Comparison of ENCODE assay signal across 8 mouse cellular contexts in the genomic region with DNA sequence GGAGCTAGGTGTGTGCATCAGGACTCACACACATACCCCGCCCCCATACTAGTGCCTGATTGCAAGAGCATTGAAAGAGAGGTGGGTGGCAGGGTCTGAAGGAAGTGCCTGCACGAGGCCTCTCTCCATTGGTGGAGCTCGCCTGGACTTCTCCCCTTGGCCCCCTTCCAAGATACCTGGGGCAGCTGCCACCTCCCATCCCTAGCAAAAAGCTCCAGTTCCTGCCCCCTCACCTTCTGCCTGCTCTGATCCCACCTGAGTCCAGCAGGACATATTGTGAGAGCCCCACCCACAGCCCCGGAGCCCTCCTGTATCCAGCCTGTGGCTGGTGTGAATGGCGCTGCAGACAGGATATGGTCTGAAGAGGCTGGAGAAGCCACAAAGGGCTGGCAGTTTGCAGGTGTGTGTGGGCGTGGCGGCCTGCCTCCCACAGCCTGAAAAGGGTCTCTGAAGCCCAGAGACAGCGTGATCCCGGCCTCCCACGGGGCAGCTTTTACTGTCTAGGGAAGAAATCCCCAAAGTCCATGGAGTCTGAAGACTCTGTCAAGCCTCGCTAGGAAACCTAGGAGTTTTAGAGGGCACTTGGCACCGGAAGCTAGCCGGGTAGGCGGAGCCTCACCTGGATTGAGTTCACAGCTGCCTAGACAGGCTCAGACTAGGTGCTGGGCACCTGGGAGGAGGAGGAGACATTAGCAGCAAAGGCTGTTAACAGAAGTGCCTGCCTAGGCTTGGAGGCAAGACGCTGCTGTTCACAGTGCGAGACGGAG. TPM values are rescaled to one million over a fixed set of nuclear protein-coding genes. Genes with fewer than 3 reads are reported as not detected.
A peak's percentile ranks its signal among the peaks of the same experiment; 100 is the strongest.
DNase-seq lines count a peak whose midpoint lies in the region; ATAC-seq and TF ChIP-seq lines count a peak whose summit lies in the region.

No protein-coding gene starts in this region.

- H3K9ac ChIP-seq in heart, postnatal 0 days (replicated peaks; ENCODE audit: low read depth, low read length) = 0 out of 2 replicates have a peak overlapping the region, but pooled peaks have one; percentile 29
- H3K9ac ChIP-seq in forebrain, postnatal 0 days = 0 out of 2 replicates have a peak overlapping the region, but pooled peaks have one; percentile 1
- H3K9ac ChIP-seq in limb, embryonic 11.5 days (ENCODE audit: low read length) = no peak overlapping the region
- peak overlapping the region; percentile 29; the same call in 1 of the 2 replicates for H3K9ac ChIP-seq in midbrain, embryonic 13.5 days (replicated peaks)

- H3K4me1 ChIP-seq in heart, postnatal 0 days (ENCODE audit: control insufficient read depth, insufficient read depth) = peaks cover 16% of the 10 kb centered on the region; the same call in 1 of the 2 replicates
- H3K4me1 ChIP-seq in forebrain, postnatal 0 days (ENCODE audit: insufficient read depth) = peaks cover 9% of the 10 kb centered on the region
- H3K4me1 ChIP-seq in limb, embryonic 11.5 days (ENCODE audit: control insufficient read depth, insufficient read depth, low read length) = peaks cover 14% of the 10 kb centered on the region
- H3K4me1 ChIP-seq in midbrain, embryonic 13.5 days (replicated peaks) = peaks cover 37% of the 10 kb centered on the region

- H3K9me3 ChIP-seq in heart, postnatal 0 days (replicated peaks; ENCODE audit: control insufficient read depth, low read length) = no peaks in the 10 kb centered on the region
- no peaks in the 10 kb centered on the region for H3K9me3 ChIP-seq in forebrain, postnatal 0 days (ENCODE audit: low read length)
- no peaks in the 10 kb centered on the region for H3K9me3 ChIP-seq in limb, embryonic 11.5 days (ENCODE audit: control insufficient read depth, low read length)
- H3K9me3 ChIP-seq in midbrain, embryonic 13.5 days = no peaks in the 10 kb centered on the region

- WGBS in heart, postnatal 0 days = 23% methylated on average over 17 of the region's 17 CpGs
- WGBS in forebrain, postnatal 0 days = 29% methylated on average over 17 of the region's 17 CpGs
- 11% methylated on average over 17 of the region's 17 CpGs for WGBS in limb, embryonic 11.5 days
- 22% methylated on average over 17 of the region's 17 CpGs for WGBS in midbrain, embryonic 13.5 days

- H3K4me3 ChIP-seq in heart, postnatal 0 days (ENCODE audit: low read depth, low read length) = peak overlapping the region; percentile 13; the same call in 1 of the 2 replicates
- no peak overlapping the region; the same call in 1 of the 2 replicates for H3K4me3 ChIP-seq in forebrain, postnatal 0 days (ENCODE audit: low read depth, low read length)
- peak overlapping the region; percentile 14; the same call in 1 of the 2 replicates for H3K4me3 ChIP-seq in limb, embryonic 11.5 days (ENCODE audit: low read depth, low read length)
- H3K4me3 ChIP-seq in midbrain, embryonic 13.5 days (replicated peaks) = no peak overlapping the region

- H3K27ac ChIP-seq in heart, postnatal 0 days (ENCODE audit: low read depth) = no peak overlapping the region
- no peak overlapping the region for H3K27ac ChIP-seq in forebrain, postnatal 0 days (ENCODE audit: low read depth, low read length)
- no peak overlapping the region for H3K27ac ChIP-seq in limb, embryonic 11.5 days (replicated peaks; ENCODE audit: low read depth, low read length)
- H3K27ac ChIP-seq in midbrain, embryonic 13.5 days = no peak overlapping the region

- H3K4me2 ChIP-seq in heart, postnatal 0 days (ENCODE audit: low read depth, low read length) = peak overlapping the region; percentile 54; the same call in 1 of the 2 replicates
- peak overlapping the region; percentile 23; the same call in 1 of the 2 replicates for H3K4me2 ChIP-seq in forebrain, postnatal 0 days (ENCODE audit: low read depth)
- peak overlapping the region; percentile 42 for H3K4me2 ChIP-seq in limb, embryonic 11.5 days (ENCODE audit: low read depth, severe bottlenecking)
- H3K4me2 ChIP-seq in midbrain, embryonic 13.5 days (replicated peaks) = peak overlapping the region; percentile 28

- H3K36me3 ChIP-seq in heart, postnatal 0 days (replicated peaks; ENCODE audit: control insufficient read depth, insufficient read depth, low read length) = no peaks in the 10 kb centered on the region
- no peaks in the 10 kb centered on the region for H3K36me3 ChIP-seq in forebrain, postnatal 0 days (ENCODE audit: insufficient read depth)
- no peaks in the 10 kb centered on the region for H3K36me3 ChIP-seq in limb, embryonic 11.5 days (ENCODE audit: control insufficient read depth, insufficient read depth, low read length)
- no peaks in the 10 kb centered on the region for H3K36me3 ChIP-seq in midbrain, embryonic 13.5 days

- DNase-seq in heart, postnatal 0 days (ENCODE audit: low spot score) = no peak
- DNase-seq in heart, postnatal 4 days = no peak
- no peak for DNase-seq in forebrain, postnatal 0 days
- no peak for DNase-seq in limb, embryonic 11.5 days (ENCODE audit: low spot score)
- no peak for DNase-seq in natural killer cell, adult 2 months (ENCODE audit: low spot score in 2 of 2)
- no peak for DNase-seq in layer of hippocampus, adult 9-11 months
- no peak for DNase-seq in adrenal gland, adult 18-20 months (ENCODE audit: low spot score in 2 of 2)

- no peak for TF ChIP-seq CTCF in heart, postnatal 0 days (IDR thresholded peaks at IDR 0.05; ENCODE audit: low read depth)
- TF ChIP-seq CTCF in forebrain, postnatal 0 days (IDR thresholded peaks at IDR 0.05; ENCODE audit: low read depth) = no peak

- no peak for ATAC-seq in heart, postnatal 0 days (ENCODE audit: insufficient read depth, low read depth)
- no peak for ATAC-seq in forebrain, postnatal 0 days
- ATAC-seq in limb, embryonic 11.5 days (ENCODE audit: insufficient number of reproducible peaks, low FRiP score, low TSS enrichment, low read depth) = no peak
- ATAC-seq in midbrain, embryonic 13.5 days = no peak

- no peaks in the 10 kb centered on the region for H3K27me3 ChIP-seq in heart, postnatal 0 days (ENCODE audit: control insufficient read depth, insufficient read depth, low read length)
- no peaks in the 10 kb centered on the region for H3K27me3 ChIP-seq in forebrain, postnatal 0 days (ENCODE audit: insufficient read depth, low read length)
- H3K27me3 ChIP-seq in limb, embryonic 11.5 days (ENCODE audit: control insufficient read depth, insufficient read depth, low read length) = peaks cover 8% of the 10 kb centered on the region; the same call in 1 of the 2 replicates
- H3K27me3 ChIP-seq in midbrain, embryonic 13.5 days = peaks cover 7% of the 10 kb centered on the region; the same call in 1 of the 2 replicates

- no peak for TF ChIP-seq EP300 in heart, postnatal 0 days (IDR thresholded peaks at IDR 0.05; ENCODE audit: low read depth)

RNA-seq across cellular contexts. Expression of a gene that starts 2.3 kb away (rescaled TPM):
- total RNA-seq in heart, postnatal 0 days (2014; rRNA removed; ENCODE audit: low replicate concordance) = 8.0 and 19.2 TPM in 2 replicates
- 5.6 and 6.6 TPM in 2 replicates for polyA plus RNA-seq in heart, postnatal 0 days (2015; fragmentation: Nextera tagmentation; extraction: Ambion mirVana)
- 10 to 100 TPM; 22.7 to 25.6 TPM for total RNA-seq in heart, postnatal 4 days (2021)
- total RNA-seq in forebrain, postnatal 0 days (2014; rRNA removed) = 107 and 188 TPM in 2 replicates
- polyA plus RNA-seq in forebrain, postnatal 0 days (2015; fragmentation: Nextera tagmentation; extraction: Ambion mirVana) = 79.8 and 101 TPM in 2 replicates
- 10.6 and 11.1 TPM in 2 replicates for polyA plus RNA-seq in limb, embryonic 11.5 days (2014; fragmentation: Nextera tagmentation; extraction: Ambion mirVana)
- 189 and 212 TPM in 2 replicates for polyA plus RNA-seq in midbrain, embryonic 13.5 days (2015; fragmentation: Nextera tagmentation; extraction: Ambion mirVana)
- 10 to 100 TPM; 24.1 to 43.3 TPM for total RNA-seq in adrenal gland, adult 18-20 months (2021)

RNA-seq across cellular contexts. Expression of a gene that starts 40.7 kb away (rescaled TPM):
- total RNA-seq in heart, postnatal 0 days (2014; rRNA removed; ENCODE audit: low replicate concordance) = 4.4 and 5.4 TPM in 2 replicates
- 2.7 and 2.8 TPM in 2 replicates for polyA plus RNA-seq in heart, postnatal 0 days (2015; fragmentation: Nextera tagmentation; extraction: Ambion mirVana)
- total RNA-seq in heart, postnatal 4 days (2021) = 1 to 10 TPM; 3.3 to 3.8 TPM
- 0.67 and 1.2 TPM in 2 replicates for total RNA-seq in forebrain, postnatal 0 days (2014; rRNA removed)
- 0.47 and 0.69 TPM in 2 replicates for polyA plus RNA-seq in forebrain, postnatal 0 days (2015; fragmentation: Nextera tagmentation; extraction: Ambion mirVana)
- 2.7 and 3.8 TPM in 2 replicates for polyA plus RNA-seq in limb, embryonic 11.5 days (2014; fragmentation: Nextera tagmentation; extraction: Ambion mirVana)
- polyA plus RNA-seq in midbrain, embryonic 13.5 days (2015; fragmentation: Nextera tagmentation; extraction: Ambion mirVana) = 0.96 and 1.3 TPM in 2 replicates
- 1 to 10 TPM; 2.1 to 2.2 TPM for total RNA-seq in adrenal gland, adult 18-20 months (2021)

RNA-seq across cellular contexts. Expression of a gene that starts 53.3 kb away (rescaled TPM):
- total RNA-seq in heart, postnatal 0 days (2014; rRNA removed; ENCODE audit: low replicate concordance) = 0.12 TPM in 1 of 2 replicates, not detected in the other
- polyA plus RNA-seq in heart, postnatal 0 days (2015; fragmentation: Nextera tagmentation; extraction: Ambion mirVana) = 0.08 and 0.15 TPM in 2 replicates
- under 1 TPM; 0.12 to 0.50 TPM for total RNA-seq in heart, postnatal 4 days (2021)
- 0.10 TPM in 1 of 2 replicates, not detected in the other for total RNA-seq in forebrain, postnatal 0 days (2014; rRNA removed)
- 0.06 and 0.12 TPM in 2 replicates for polyA plus RNA-seq in forebrain, postnatal 0 days (2015; fragmentation: Nextera tagmentation; extraction: Ambion mirVana)
- 0.21 TPM in 1 of 2 replicates, not detected in the other for polyA plus RNA-seq in limb, embryonic 11.5 days (2014; fragmentation: Nextera tagmentation; extraction: Ambion mirVana)
- polyA plus RNA-seq in midbrain, embryonic 13.5 days (2015; fragmentation: Nextera tagmentation; extraction: Ambion mirVana) = 0.08 and 0.13 TPM in 2 replicates
- total RNA-seq in adrenal gland, adult 18-20 months (2021) = 1 to 10 TPM; 1.4 to 1.6 TPM

RNA-seq across cellular contexts. Expression of a gene that starts 58.9 kb away (rescaled TPM):
- total RNA-seq in heart, postnatal 0 days (2014; rRNA removed; ENCODE audit: low replicate concordance) = 12.4 and 24.7 TPM in 2 replicates
- 10.1 and 10.6 TPM in 2 replicates for polyA plus RNA-seq in heart, postnatal 0 days (2015; fragmentation: Nextera tagmentation; extraction: Ambion mirVana)
- total RNA-seq in heart, postnatal 4 days (2021) = 10 to 100 TPM; 18.1 to 19.4 TPM
- 6.8 and 8.1 TPM in 2 replicates for total RNA-seq in forebrain, postnatal 0 days (2014; rRNA removed)
- polyA plus RNA-seq in forebrain, postnatal 0 days (2015; fragmentation: Nextera tagmentation; extraction: Ambion mirVana) = 4.4 and 4.8 TPM in 2 replicates
- 38.0 and 39.2 TPM in 2 replicates for polyA plus RNA-seq in limb, embryonic 11.5 days (2014; fragmentation: Nextera tagmentation; extraction: Ambion mirVana)
- polyA plus RNA-seq in midbrain, embryonic 13.5 days (2015; fragmentation: Nextera tagmentation; extraction: Ambion mirVana) = 4.0 and 6.0 TPM in 2 replicates
- 1 to 10 TPM; 5.2 to 5.5 TPM for total RNA-seq in adrenal gland, adult 18-20 months (2021)

Comparison
In these comparisons a context has a peak if more than half of its experiments do, and no peak if none do; other contexts are left out.
1. H3K4me3 ChIP-seq: peak in heart, postnatal 0 days (single experiment) and limb, embryonic 11.5 days (single experiment); none in forebrain, postnatal 0 days (single experiment) and midbrain, embryonic 13.5 days (single experiment).
2. Peak in every context shown above with its lines, with median percentiles within 50 percentile points of each other: H3K4me2 ChIP-seq.